Mouse (Mus musculus) intestine, embryonic 15.5 days (tissue): ENCODE data around the gene Tpx2. TPM values are rescaled to one million over a fixed set of nuclear protein-coding genes. Genes with fewer than 3 reads are reported as not detected.

Experiments used
- ATAC-seq: fragments of 200-750 bp; cut with Nextera tagmentation; 2 replicates; pipeline ENCODE4 v1.8.0; 2017; ENCODE audit warnings: moderate TSS enrichment, moderate library complexity
- H3K27ac ChIP-seq: fragments of 300-500 bp; sonication (generic); 2 replicates; pipeline ENCODE4 v1.5.1; 2015; ENCODE audit warnings: mild to moderate bottlenecking, inconsistent platforms
- H3K27me3 ChIP-seq: fragments of 300-500 bp; sonication (generic); replicated peaks from 2 replicates; pipeline ENCODE4 v1.6.1; 2015; ENCODE audit warnings: inconsistent platforms
- H3K36me3 ChIP-seq: fragments of 300-500 bp; sonication (generic); 2 replicates; pipeline ENCODE4 v1.6.1; 2015; ENCODE audit warnings: inconsistent platforms
- H3K4me1 ChIP-seq: fragments of 300-500 bp; sonication (generic); replicated peaks from 2 replicates; pipeline ENCODE4 v1.6.1; 2015; ENCODE audit warnings: inconsistent platforms
- H3K4me2 ChIP-seq: fragments of 300-500 bp; sonication (generic); replicated peaks from 2 replicates; pipeline ENCODE4 v1.6.1; 2015; ENCODE audit warnings: mild to moderate bottlenecking, inconsistent platforms
- H3K4me3 ChIP-seq: fragments of 300-500 bp; sonication (generic); replicated peaks from 2 replicates; pipeline ENCODE4 v1.5.1; 2015; ENCODE audit warnings: inconsistent platforms
- H3K9ac ChIP-seq: fragments of 300-500 bp; sonication (generic); 2 replicates; pipeline ENCODE4 v1.6.1; 2015; ENCODE audit warnings: inconsistent platforms
- H3K9me3 ChIP-seq: fragments of 300-500 bp; sonication (generic); 2 replicates; pipeline ENCODE4 v1.6.1; 2016; ENCODE audit warnings: inconsistent platforms
- WGBS: fragments of 180-500 bp; shearing (Covaris S2); methylation state at CpG from one replicate; pipeline ENCODE4 v1.1.7; 2015; 5-methylcytosine and 5-hydroxymethylcytosine counted together
- polyA plus RNA-seq: library from polyadenylated mRNA; unstranded; fragments of >200 nt; fragmentation: Nextera tagmentation; extraction: Ambion mirVana; gene quantifications from 2 replicates; pipeline ENCODE4 v1.2.1, GENCODE M21; 2015

Tpx2 gene
- polyA plus RNA-seq, 1 experiment from 2014 or later, result 67.6 TPM

- WGBS, result 83% methylated on average over 1 of the region's 1 CpGs
- H3K4me3 ChIP-seq, result no peak overlapping the region
- no peak overlapping the region for H3K4me2 ChIP-seq
- H3K4me1 ChIP-seq, result peaks cover 52% of the 10 kb centered on the region
- H3K9ac ChIP-seq, result no peak overlapping the region
- H3K9me3 ChIP-seq, result no peaks in the 10 kb centered on the region
- no peak for ATAC-seq
- no peak overlapping the region for H3K27ac ChIP-seq
- H3K27me3 ChIP-seq, result no peaks in the 10 kb centered on the region
- peaks cover 9% of the 10 kb centered on the region; the same call in 1 of the 2 replicates for H3K36me3 ChIP-seq
Measured at GRCm38 (mm10) chr2:152823770-152824169, 24.0 kb upstream of the Tpx2 start.

GRCm38 (mm10) chr2:152824438-152825167 lies 23.2 kb upstream of the Tpx2 start:
- 0 out of 2 replicates have a peak overlapping the region, but pooled peaks have one; percentile 3 for H3K4me2 ChIP-seq
- 0 out of 2 replicates have a peak, but pooled peaks cover 4% of the 10 kb centered on the region for H3K36me3 ChIP-seq
- 73% methylated on average over 3 of the region's 3 CpGs for WGBS
- peaks cover 58% of the 10 kb centered on the region for H3K4me1 ChIP-seq
- H3K4me3 ChIP-seq, result no peak overlapping the region
- no peak overlapping the region for H3K27ac ChIP-seq
- ATAC-seq, result no peak; the same call in 1 of the 2 replicates
- H3K27me3 ChIP-seq, result no peaks in the 10 kb centered on the region
- no peaks in the 10 kb centered on the region for H3K9me3 ChIP-seq
- no peak overlapping the region for H3K9ac ChIP-seq

GRCm38 (mm10) chr2:152825168-152825697 lies 22.5 kb upstream of the Tpx2 start:
- Histone ChIP-seq H3K27me3 (no peaks in the 10 kb centered on the region), H3K27ac (no peak overlapping the region), H3K4me1 (peaks cover 60% of the 10 kb centered on the region), H3K9me3 (no peaks in the 10 kb centered on the region), H3K4me2 (0 out of 2 replicates have a peak overlapping the region, but pooled peaks have one; percentile 3), H3K9ac (no peak overlapping the region), H3K4me3 (no peak overlapping the region), H3K36me3 (0 out of 2 replicates have a peak, but pooled peaks cover under 1% of the 10 kb centered on the region)
- WGBS, result 75% methylated on average over 4 of the region's 4 CpGs
- no peak for ATAC-seq

- ATAC-seq, result no peak
- no peaks in the 10 kb centered on the region for H3K36me3 ChIP-seq
- no peaks in the 10 kb centered on the region for H3K9me3 ChIP-seq
- H3K4me1 ChIP-seq, result peaks cover 55% of the 10 kb centered on the region
- H3K4me3 ChIP-seq, result no peak overlapping the region
- no peak overlapping the region for H3K4me2 ChIP-seq
- no peaks in the 10 kb centered on the region for H3K27me3 ChIP-seq
- H3K9ac ChIP-seq, result no peak overlapping the region
- no peak overlapping the region for H3K27ac ChIP-seq
- 89% methylated on average over 2 of the region's 2 CpGs for WGBS
Measured at GRCm38 (mm10) chr2:152825713-152826112, 22.1 kb upstream of the Tpx2 start.

GRCm38 (mm10) chr2:152826481-152826880 lies 21.3 kb upstream of the Tpx2 start:
- H3K4me3 ChIP-seq, result no peak overlapping the region
- peaks cover 48% of the 10 kb centered on the region for H3K4me1 ChIP-seq

GRCm38 (mm10) chr2:152827321-152828010 lies 20.3 kb upstream of the Tpx2 start:
- ATAC-seq, result no peak

More at GRCm38 (mm10) chr2:152826481-152826880, 21.3 kb upstream of the Tpx2 start:
- Histone ChIP-seq H3K4me2 (no peak overlapping the region), H3K27me3 (no peaks in the 10 kb centered on the region), H3K27ac (no peak overlapping the region), H3K36me3 (no peaks in the 10 kb centered on the region), H3K9me3 (no peaks in the 10 kb centered on the region), H3K9ac (no peak overlapping the region)
- 86% methylated on average over 3 of the region's 3 CpGs for WGBS
- no peak for ATAC-seq

GRCm38 (mm10) chr2:152828011-152828370 lies 19.8 kb upstream of the Tpx2 start:
- Histone ChIP-seq H3K36me3 (no peaks in the 10 kb centered on the region), H3K9ac (no peak overlapping the region; the same call in 1 of the 2 replicates), H3K27ac (peak overlapping the region; percentile 71), H3K9me3 (no peaks in the 10 kb centered on the region), H3K4me1 (peaks cover 48% of the 10 kb centered on the region), H3K4me2 (peak overlapping the region; percentile 77), H3K27me3 (no peaks in the 10 kb centered on the region), H3K4me3 (peak overlapping the region; percentile 80)
- 54% methylated on average over 4 of the region's 4 CpGs for WGBS
- no peak for ATAC-seq

More at GRCm38 (mm10) chr2:152827321-152828010, 20.3 kb upstream of the Tpx2 start:
- H3K9ac ChIP-seq, result no peak overlapping the region; the same call in 1 of the 2 replicates
- no peaks in the 10 kb centered on the region for H3K36me3 ChIP-seq
- H3K9me3 ChIP-seq, result no peaks in the 10 kb centered on the region
- 57% methylated on average over 8 of the region's 8 CpGs for WGBS
- H3K4me2 ChIP-seq, result peak overlapping the region; percentile 77
- H3K4me3 ChIP-seq, result 0 out of 2 replicates have a peak overlapping the region, but pooled peaks have one; percentile 80
- H3K27me3 ChIP-seq, result no peaks in the 10 kb centered on the region
- H3K27ac ChIP-seq, result peak overlapping the region; percentile 71
- H3K4me1 ChIP-seq, result peaks cover 48% of the 10 kb centered on the region

- ATAC-seq, result no peak
- H3K4me3 ChIP-seq, result peak overlapping the region; percentile 80
- peak overlapping the region; percentile 77 for H3K4me2 ChIP-seq
- H3K27ac ChIP-seq, result peak overlapping the region; percentile 71
- peaks cover 48% of the 10 kb centered on the region for H3K4me1 ChIP-seq
- H3K9me3 ChIP-seq, result no peaks in the 10 kb centered on the region
- no peaks in the 10 kb centered on the region for H3K36me3 ChIP-seq
- 39% methylated on average over 1 of the region's 1 CpGs for WGBS
- peak overlapping the region; percentile 91 for H3K9ac ChIP-seq
- no peaks in the 10 kb centered on the region for H3K27me3 ChIP-seq
Measured at GRCm38 (mm10) chr2:152828532-152828931, 19.2 kb upstream of the Tpx2 start.

GRCm38 (mm10) chr2:152829367-152829881 lies 18.3 kb upstream of the Tpx2 start:
- no peak for ATAC-seq
- peaks cover 44% of the 10 kb centered on the region for H3K4me1 ChIP-seq
- H3K9me3 ChIP-seq, result no peaks in the 10 kb centered on the region
- H3K27ac ChIP-seq, result peak overlapping the region; percentile 97; the same call in 1 of the 2 replicates
- no peaks in the 10 kb centered on the region for H3K27me3 ChIP-seq
- WGBS, result 57% methylated on average over 23 of the region's 23 CpGs
- H3K4me2 ChIP-seq, result peak overlapping the region; percentile 77
- no peaks in the 10 kb centered on the region for H3K36me3 ChIP-seq
- H3K4me3 ChIP-seq, result peak overlapping the region; percentile 80
- H3K9ac ChIP-seq, result peak overlapping the region; percentile 91

GRCm38 (mm10) chr2:152830021-152830921 lies 17.5 kb upstream of the Tpx2 start:
- H3K4me2 ChIP-seq, result peak overlapping the region; percentile 77
- H3K9ac ChIP-seq, result peak overlapping the region; percentile 91
- no peaks in the 10 kb centered on the region for H3K9me3 ChIP-seq
- WGBS, result 2% methylated on average over 31 of the region's 31 CpGs
- ATAC-seq, result peak; percentile 85
- H3K4me1 ChIP-seq, result peaks cover 40% of the 10 kb centered on the region
- no peaks in the 10 kb centered on the region for H3K27me3 ChIP-seq
- no peaks in the 10 kb centered on the region for H3K36me3 ChIP-seq
- H3K27ac ChIP-seq, result peak overlapping the region; percentile 97
- H3K4me3 ChIP-seq, result peak overlapping the region; percentile 80
